Mouse (Mus musculus): ENCODE data around the gene Gm2a.
"Not testable (repeated sequence)": the region's sequence is repeated elsewhere in the genome, so short reads cannot be mapped to it uniquely, and the experiment has no call there.

Gm2a gene

GRCm38 (mm10) chr11:55096731-55097462 lies 1.0 kb upstream of the Gm2a start:
- no peak for DNase-seq (ENCODE audit: low spot score)

- DNase-seq (ENCODE audit: low spot score) = no peak
Observed at GRCm38 (mm10) chr11:55098189-55098915, 437 bp downstream of the Gm2a start.

- DNase-seq (ENCODE audit: low spot score) = no peak
Observed at GRCm38 (mm10) chr11:55099019-55099771, 1.3 kb downstream of the Gm2a start.

GRCm38 (mm10) chr11:55099868-55100267 lies 2.0 kb downstream of the Gm2a start:
- DNase-seq (ENCODE audit: low spot score) = no peak

- no peak for DNase-seq (ENCODE audit: low spot score)
Observed at GRCm38 (mm10) chr11:55102015-55102414, 4.1 kb downstream of the Gm2a start.

- DNase-seq (ENCODE audit: low spot score) = no peak
Observed at GRCm38 (mm10) chr11:55103229-55103628, 5.3 kb downstream of the Gm2a start.

GRCm38 (mm10) chr11:55105389-55105788 lies 7.5 kb downstream of the Gm2a start:
- no peak for DNase-seq (ENCODE audit: low spot score)

- no peak for DNase-seq (ENCODE audit: low spot score)
Observed at GRCm38 (mm10) chr11:55106636-55107035, 8.7 kb downstream of the Gm2a start.

GRCm38 (mm10) chr11:55109521-55110300 lies 11.8 kb downstream of the Gm2a start:
- DNase-seq (ENCODE audit: low spot score) = no peak

GRCm38 (mm10) chr11:55110566-55111169 lies 12.8 kb downstream of the Gm2a start:
- DNase-seq (ENCODE audit: low spot score) = no peak

- peak; percentile 21 for DNase-seq (ENCODE audit: low spot score)
Observed at GRCm38 (mm10) chr11:55113209-55113860, 15.4 kb downstream of the Gm2a start.

GRCm38 (mm10) chr11:55113861-55114250 lies 15.9 kb downstream of the Gm2a start:
- DNase-seq (ENCODE audit: low spot score) = not testable (repeated sequence)

GRCm38 (mm10) chr11:55114291-55114690 lies 16.4 kb downstream of the Gm2a start:
- DNase-seq (ENCODE audit: low spot score) = no peak

GRCm38 (mm10) chr11:55116004-55116403 lies 18.1 kb downstream of the Gm2a start:
- DNase-seq (ENCODE audit: low spot score) = no peak

GRCm38 (mm10) chr11:55117031-55117430 lies 19.1 kb downstream of the Gm2a start:
- no peak for DNase-seq (ENCODE audit: low spot score)

GRCm38 (mm10) chr11:55120279-55120678 lies 22.4 kb downstream of the Gm2a start:
- no peak for DNase-seq (ENCODE audit: low spot score)

- DNase-seq (ENCODE audit: low spot score) = no peak
Observed at GRCm38 (mm10) chr11:55120821-55121271, 22.9 kb downstream of the Gm2a start.

GRCm38 (mm10) chr11:55121430-55121829 lies 23.5 kb downstream of the Gm2a start:
- no peak for DNase-seq (ENCODE audit: low spot score)

GRCm38 (mm10) chr11:55126663-55127062 lies 28.7 kb downstream of the Gm2a start:
- DNase-seq (ENCODE audit: low spot score) = no peak

- DNase-seq (ENCODE audit: low spot score) = no peak
Observed at GRCm38 (mm10) chr11:55127937-55128336, 30.0 kb downstream of the Gm2a start.

GRCm38 (mm10) chr11:55128411-55128810 lies 30.5 kb downstream of the Gm2a start:
- no peak for DNase-seq (ENCODE audit: low spot score)
